Comparison of ENCODE assay signal across 20 mouse cellular contexts in genomic region chr6:106916683-106917289, GRCm38 (mm10).
A peak's percentile ranks its signal among the peaks of the same experiment; 100 is the strongest.
DNase-seq lines count a peak whose midpoint lies in the region; ATAC-seq and TF ChIP-seq lines count a peak whose summit lies in the region.
"Had no signal": no experiment of that assay in that cellular context is flagged by ENCODE, and none has a peak within 500 bp of the region (broad histone marks: within the 10 kb centered on the region; RNA-seq: fewer than 3 reads in every experiment).

No protein-coding gene starts in this region.

- H3K27me3 ChIP-seq in forebrain, embryonic 15.5 days: no peaks in the 10 kb centered on the region
- H3K27me3 ChIP-seq in forebrain, embryonic 10.5 days (ENCODE audit: poor library complexity, severe bottlenecking): no peaks in the 10 kb centered on the region
- H3K27me3 ChIP-seq in forebrain, postnatal 0 days (ENCODE audit: insufficient read depth, low read length): no peaks in the 10 kb centered on the region
- no peaks in the 10 kb centered on the region for H3K27me3 ChIP-seq in neural tube, embryonic 15.5 days (replicated peaks)
- H3K27me3 ChIP-seq: hindbrain, embryonic 12.5 days; hindbrain, embryonic 15.5 days had no signal

- H3K36me3 ChIP-seq in forebrain, embryonic 15.5 days: no peaks in the 10 kb centered on the region
- H3K36me3 ChIP-seq in forebrain, embryonic 10.5 days (replicated peaks): no peaks in the 10 kb centered on the region
- H3K36me3 ChIP-seq in forebrain, postnatal 0 days (ENCODE audit: insufficient read depth): no peaks in the 10 kb centered on the region
- no peaks in the 10 kb centered on the region for H3K36me3 ChIP-seq in neural tube, embryonic 15.5 days
- H3K36me3 ChIP-seq: heart, embryonic 10.5 days; hindbrain, embryonic 12.5 days; hindbrain, embryonic 15.5 days had no signal

- peak; percentile 79 for ATAC-seq in forebrain, embryonic 15.5 days (replicated peaks)
- peak; percentile 20 for ATAC-seq in forebrain, postnatal 0 days
- ATAC-seq in neural tube, embryonic 15.5 days (ENCODE audit: low FRiP score): no peak
- ATAC-seq: activated CD4-positive, CD25-positive, alpha-beta regulatory T cell, adult 4 months; intestine, postnatal 0 days had no signal

- no peak for TF ChIP-seq CTCF in forebrain, postnatal 0 days (IDR thresholded peaks at IDR 0.05; ENCODE audit: low read depth)

- H3K4me3 ChIP-seq in forebrain, embryonic 15.5 days: no peak overlapping the region
- no peak overlapping the region for H3K4me3 ChIP-seq in forebrain, embryonic 10.5 days
- no peak overlapping the region for H3K4me3 ChIP-seq in forebrain, postnatal 0 days (ENCODE audit: low read depth, low read length)
- H3K4me3 ChIP-seq in neural tube, embryonic 15.5 days (replicated peaks): no peak overlapping the region
- H3K4me3 ChIP-seq: heart, adult 2 months; heart, embryonic 10.5 days; hindbrain, embryonic 12.5 days; hindbrain, embryonic 15.5 days had no signal

- no peak overlapping the region for H3K4me2 ChIP-seq in forebrain, embryonic 15.5 days (replicated peaks)
- no peak overlapping the region for H3K4me2 ChIP-seq in forebrain, postnatal 0 days (ENCODE audit: low read depth)
- H3K4me2 ChIP-seq in neural tube, embryonic 15.5 days: no peak overlapping the region
- H3K4me2 ChIP-seq: hindbrain, embryonic 12.5 days; hindbrain, embryonic 15.5 days had no signal

- no peaks in the 10 kb centered on the region for H3K9me3 ChIP-seq in forebrain, embryonic 15.5 days
- H3K9me3 ChIP-seq in forebrain, embryonic 10.5 days: no peaks in the 10 kb centered on the region
- H3K9me3 ChIP-seq in forebrain, postnatal 0 days (ENCODE audit: low read length): no peaks in the 10 kb centered on the region
- no peaks in the 10 kb centered on the region for H3K9me3 ChIP-seq in neural tube, embryonic 15.5 days (replicated peaks)
- H3K9me3 ChIP-seq: heart, embryonic 10.5 days; hindbrain, embryonic 12.5 days; hindbrain, embryonic 15.5 days had no signal

- DNase-seq in cerebellum, adult 9-10 months: peak; percentile 42
- no peak for DNase-seq in cerebellum, adult 8-10 months
- DNase-seq in forebrain, embryonic 10.5 days (ENCODE audit: extremely low spot score, low spot score): no peak
- DNase-seq in layer of hippocampus, postnatal 14 days (ENCODE audit: low spot score in 2 of 2): peak; percentile 20 to 76
- no peak for DNase-seq in layer of hippocampus, adult 8-10 months (ENCODE audit: low spot score in 2 of 2)
- peak; percentile 54 for DNase-seq in forebrain, postnatal 0 days
- DNase-seq: adrenal gland, postnatal 10 days; adrenal gland, postnatal 36 days; cerebellum, adult 2 months; cerebellum, postnatal 14 days; gastrocnemius, postnatal 25 days; heart, adult 2 months; kidney, adult 2 months had no signal

- no peak overlapping the region for H3K9ac ChIP-seq in forebrain, embryonic 15.5 days (replicated peaks)
- no peak overlapping the region for H3K9ac ChIP-seq in forebrain, postnatal 0 days
- H3K9ac ChIP-seq in neural tube, embryonic 15.5 days (replicated peaks): no peak overlapping the region
- H3K9ac ChIP-seq: hindbrain, embryonic 12.5 days; hindbrain, embryonic 15.5 days had no signal

- 59% methylated on average over 3 of the region's 3 CpGs for WGBS in forebrain, embryonic 15.5 days
- 99% methylated on average over 3 of the region's 3 CpGs for WGBS in forebrain, embryonic 10.5 days
- WGBS in forebrain, postnatal 0 days: 59% methylated on average over 3 of the region's 3 CpGs
- WGBS in neural tube, embryonic 15.5 days: 85% methylated on average over 3 of the region's 3 CpGs

- no peak overlapping the region for H3K27ac ChIP-seq in forebrain, embryonic 15.5 days (replicated peaks)
- H3K27ac ChIP-seq in forebrain, embryonic 10.5 days: no peak overlapping the region
- H3K27ac ChIP-seq in forebrain, postnatal 0 days (ENCODE audit: low read depth, low read length): no peak overlapping the region
- no peak overlapping the region for H3K27ac ChIP-seq in neural tube, embryonic 15.5 days (replicated peaks)
- H3K27ac ChIP-seq: heart, adult 2 months; heart, embryonic 10.5 days; hindbrain, embryonic 12.5 days; hindbrain, embryonic 15.5 days had no signal

- no peaks in the 10 kb centered on the region for H3K4me1 ChIP-seq in forebrain, embryonic 15.5 days
- no peaks in the 10 kb centered on the region for H3K4me1 ChIP-seq in forebrain, embryonic 10.5 days
- no peaks in the 10 kb centered on the region for H3K4me1 ChIP-seq in forebrain, postnatal 0 days (ENCODE audit: insufficient read depth)
- no peaks in the 10 kb centered on the region for H3K4me1 ChIP-seq in neural tube, embryonic 15.5 days
- H3K4me1 ChIP-seq: heart, embryonic 10.5 days; hindbrain, embryonic 12.5 days; hindbrain, embryonic 15.5 days had no signal

Comparison
In these comparisons a context has a peak if more than half of its experiments do, and no peak if none do; other contexts are left out.
1. DNase-seq: peak in cerebellum, adult 9-10 months (single experiment), layer of hippocampus, postnatal 14 days (2 of 2) and forebrain, postnatal 0 days (single experiment); none in cerebellum, adult 8-10 months (single experiment), forebrain, embryonic 10.5 days (single experiment) and layer of hippocampus, adult 8-10 months (0 of 2).